8 mouse cellular contexts compared by ENCODE assay signal in the genomic region with DNA sequence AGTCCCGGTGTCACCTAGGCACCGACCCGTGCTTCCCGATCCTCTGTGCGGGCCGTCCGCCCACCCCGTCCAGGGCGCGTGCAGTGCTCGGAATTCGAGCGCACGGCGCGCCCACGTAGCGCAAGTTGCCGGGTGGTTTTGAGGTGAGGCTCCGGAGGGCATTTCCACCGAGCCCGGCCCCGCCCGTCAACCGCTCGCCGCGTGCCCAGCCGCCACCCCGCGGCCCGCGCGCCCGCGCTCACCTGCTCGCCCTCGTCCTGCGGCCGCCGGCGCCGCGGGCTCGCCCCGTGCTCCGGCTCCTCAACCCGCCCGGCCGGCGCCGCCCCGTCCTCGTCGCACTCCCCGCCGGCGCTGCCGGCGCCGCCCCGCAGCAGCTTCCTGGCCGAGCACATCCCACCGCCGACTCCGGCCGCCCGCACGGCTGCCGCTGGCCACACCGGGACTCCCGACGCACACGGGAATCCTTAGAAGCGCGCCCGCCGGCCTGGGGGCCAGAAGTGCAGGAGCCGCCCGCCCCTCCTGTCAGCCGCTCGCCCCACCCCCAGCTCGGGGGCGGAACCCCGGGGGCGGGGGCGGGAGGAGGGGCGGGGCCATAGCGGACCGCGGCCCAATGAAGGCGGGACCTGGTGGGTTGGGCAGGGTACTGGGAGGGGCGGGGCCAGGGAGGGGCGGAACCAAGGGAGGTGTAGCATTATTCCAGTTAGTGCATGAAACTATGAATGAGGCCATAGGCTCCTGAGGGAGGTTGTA. TPM values are rescaled to one million over a fixed set of nuclear protein-coding genes. Genes with fewer than 3 reads are reported as not detected.
A peak's percentile ranks its signal among the peaks of the same experiment; 100 is the strongest.
DNase-seq lines count a peak whose midpoint lies in the region; ATAC-seq and TF ChIP-seq lines count a peak whose summit lies in the region.

A gene (minus strand): TSS at position 533 of the 750 bp plus-strand sequence.

- H3K27ac ChIP-seq in gastrocnemius, adult 2 months: peak within 1 kb of the TSS; percentile 93
- H3K27ac ChIP-seq in hindbrain, postnatal 0 days: no peak within 1 kb of the TSS; the same call in 1 of the 2 replicates

- intact Hi-C loops in gastrocnemius, adult 2 months (cut with DNase I): loop anchor here (5.0 kb wide), 2 partner anchors 34 to 59 kb away; a partner anchor contains a TSS

- under 1% methylated on average over 87 of the region's 94 CpGs for WGBS in hindbrain, postnatal 0 days

- H3K36me3 ChIP-seq in hindbrain, postnatal 0 days (ENCODE audit: insufficient read depth, low read length): no peaks in the 10 kb centered on the region
- H3K36me3 ChIP-seq in megakaryocyte, embryonic 14.5 days (replicated peaks; ENCODE audit: low read length): peaks cover 3% of the 10 kb centered on the region

- H3K27me3 ChIP-seq in hindbrain, postnatal 0 days (ENCODE audit: insufficient read depth, low read length): no peaks in the 10 kb centered on the region
- H3K27me3 ChIP-seq in megakaryocyte, embryonic 14.5 days (replicated peaks): no peaks in the 10 kb centered on the region

- H3K4me2 ChIP-seq in hindbrain, postnatal 0 days (ENCODE audit: low read depth, low read length): peak within 1 kb of the TSS; percentile 73

- TF ChIP-seq CTCF in gastrocnemius, adult 2 months (IDR thresholded peaks at IDR 0.05): no peak
- TF ChIP-seq CTCF in hindbrain, postnatal 0 days (IDR thresholded peaks at IDR 0.05; ENCODE audit: low read depth): no peak

- no peaks in the 10 kb centered on the region for H3K4me1 ChIP-seq in hindbrain, postnatal 0 days (ENCODE audit: insufficient read depth, low read length)
- H3K4me1 ChIP-seq in megakaryocyte, embryonic 14.5 days: peaks cover 33% of the 10 kb centered on the region

- peak within 1 kb of the TSS; percentile 90 for H3K4me3 ChIP-seq in gastrocnemius, adult 2 months
- H3K4me3 ChIP-seq in hindbrain, postnatal 0 days (ENCODE audit: low read length): peak within 1 kb of the TSS; percentile 92
- peak within 1 kb of the TSS; percentile 95 for H3K4me3 ChIP-seq in megakaryocyte, embryonic 14.5 days (replicated peaks)

- ATAC-seq in activated CD4-positive, CD25-positive, alpha-beta regulatory T cell, adult 4 months: peak; percentile 59
- ATAC-seq in hindbrain, postnatal 0 days: peak; percentile 97

- DNase-seq in cerebellum, postnatal 4 days (ENCODE audit: low spot score in 2 of 2): peak; percentile 52 to 72
- DNase-seq in gastrocnemius, adult 2 months: peak; percentile 90
- DNase-seq in hindbrain, postnatal 0 days (ENCODE audit: low spot score): peak; percentile 85
- DNase-seq in left cerebral cortex, adult 9 months (ENCODE audit: low spot score in 2 of 2): peak; percentile 33 to 68
- DNase-seq in right cerebral cortex, adult 2 months (ENCODE audit: low spot score in 2 of 2): peak; percentile 47 to 63
- peak; percentile 30 for DNase-seq in urinary bladder, postnatal 10 days (ENCODE audit: low spot score)

- peak within 1 kb of the TSS; percentile 63 for H3K9ac ChIP-seq in hindbrain, postnatal 0 days (replicated peaks; ENCODE audit: low read length)

- H3K9me3 ChIP-seq in hindbrain, postnatal 0 days (ENCODE audit: low read length): no peaks in the 10 kb centered on the region
- H3K9me3 ChIP-seq in megakaryocyte, embryonic 14.5 days: no peaks in the 10 kb centered on the region

RNA-seq across cellular contexts. Expression of the gene that starts here (rescaled TPM):
- polyA plus RNA-seq in activated CD4-positive, CD25-positive, alpha-beta regulatory T cell, adult 4 months (2017; shearing (Covaris generic)): 1 to 10 TPM; 4.0 to 7.2 TPM
- 1 to 10 TPM; 3.5 to 4.2 TPM for total RNA-seq in gastrocnemius, adult 2 months (2021)
- total RNA-seq in hindbrain, postnatal 0 days (2014; rRNA removed): 4.5 and 6.1 TPM in 2 replicates
- 6.0 and 6.5 TPM in 2 replicates for polyA plus RNA-seq in hindbrain, postnatal 0 days (2015; fragmentation: Nextera tagmentation; extraction: Ambion mirVana)
- 2.1 and 7.7 TPM in 2 replicates for polyA plus RNA-seq in megakaryocyte, embryonic 14.5 days (2012; ENCODE audit: insufficient read depth, low replicate concordance)

Comparison
In these comparisons a context has a peak if more than half of its experiments do, and no peak if none do; other contexts are left out.
1. DNase-seq: peak in every context shown above with its lines; median percentile 90 in gastrocnemius, adult 2 months; 85 in hindbrain, postnatal 0 days; 62 in cerebellum, postnatal 4 days; 55 in right cerebral cortex, adult 2 months; 50 in left cerebral cortex, adult 9 months; 30 in urinary bladder, postnatal 10 days.